Mouse (Mus musculus) adrenal gland, postnatal 36 days (tissue): Measurements from ENCODE around the gene Fars2. TPM values are rescaled to one million over a fixed set of nuclear protein-coding genes. Genes with fewer than 3 reads are reported as not detected.
"Not testable (repeated sequence)": the region's sequence is repeated elsewhere in the genome, so short reads cannot be mapped to it uniquely, and the experiment has no call there.

Experiments
- DNase-seq, 2 experiments: peaks; one replicate each; pipeline ENCODE4 v3.0.0; 2021; ENCODE audit warnings: mixed read lengths in 1 of 2
- total RNA-seq, 2 experiments: library from RNA; stranded (reverse); gene quantifications; 2 replicates each; pipeline ENCODE4 v1.2.3; 2021

Fars2 gene
- total RNA-seq, 2 experiments from 2014 or later, result 80.9 to 94.7 TPM

GRCm38 (mm10) chr13:36466076-36466475 is 348.9 kb downstream of the Fars2 start:
- not testable (repeated sequence) for DNase-seq

GRCm38 (mm10) chr13:36466515-36466921 is 349.3 kb downstream of the Fars2 start:
- DNase-seq, result peak; percentile 11 to 40

- no peak for DNase-seq
Observed at GRCm38 (mm10) chr13:36467849-36468248, 350.6 kb downstream of the Fars2 start.

- peak; percentile 20 to 26 for DNase-seq
Observed at GRCm38 (mm10) chr13:36468963-36469362, 351.8 kb downstream of the Fars2 start.

- no peak for DNase-seq
Observed at GRCm38 (mm10) chr13:36469412-36470125, 352.4 kb downstream of the Fars2 start.

- no peak for DNase-seq
Observed at GRCm38 (mm10) chr13:36477648-36478047, 360.4 kb downstream of the Fars2 start.

- DNase-seq, result no peak
Observed at GRCm38 (mm10) chr13:36478243-36478642, 361.0 kb downstream of the Fars2 start.

GRCm38 (mm10) chr13:36480101-36480500 is 362.9 kb downstream of the Fars2 start:
- no peak for DNase-seq

GRCm38 (mm10) chr13:36484391-36484790 is 367.2 kb downstream of the Fars2 start:
- no peak for DNase-seq

GRCm38 (mm10) chr13:36486756-36487155 is 369.5 kb downstream of the Fars2 start:
- DNase-seq, result no peak

- DNase-seq, result no peak
Observed at GRCm38 (mm10) chr13:36489365-36489764, 372.2 kb downstream of the Fars2 start.

GRCm38 (mm10) chr13:36490612-36491011 is 373.4 kb downstream of the Fars2 start:
- DNase-seq, result no peak

GRCm38 (mm10) chr13:36492397-36492796 is 375.2 kb downstream of the Fars2 start:
- DNase-seq, result no peak

- no peak for DNase-seq
Observed at GRCm38 (mm10) chr13:36493294-36493693, 376.1 kb downstream of the Fars2 start.

GRCm38 (mm10) chr13:36493762-36494161 is 376.6 kb downstream of the Fars2 start:
- no peak for DNase-seq

GRCm38 (mm10) chr13:36495980-36496379 is 378.8 kb downstream of the Fars2 start:
- DNase-seq, result no peak

GRCm38 (mm10) chr13:36497346-36497745 is 380.1 kb downstream of the Fars2 start:
- DNase-seq, result peak; percentile 84 to 87

- DNase-seq, result no peak
Observed at GRCm38 (mm10) chr13:36500370-36500905, 383.2 kb downstream of the Fars2 start.

GRCm38 (mm10) chr13:36503551-36503950 is 386.3 kb downstream of the Fars2 start:
- DNase-seq, result no peak

GRCm38 (mm10) chr13:36503991-36504390 is 386.8 kb downstream of the Fars2 start:
- no peak for DNase-seq

GRCm38 (mm10) chr13:36505730-36506129 is 388.5 kb downstream of the Fars2 start:
- no peak for DNase-seq

- peak; percentile 25 to 27 for DNase-seq
Observed at GRCm38 (mm10) chr13:36506315-36506714, 389.1 kb downstream of the Fars2 start.

GRCm38 (mm10) chr13:36510161-36510560 is 392.9 kb downstream of the Fars2 start:
- DNase-seq, result peak; percentile 54 to 70

- DNase-seq, result no peak
Observed at GRCm38 (mm10) chr13:36513126-36513525, 395.9 kb downstream of the Fars2 start.
